Mouse (Mus musculus): Measurements from ENCODE around the gene Ddx56. TPM values are rescaled to one million over a fixed set of nuclear protein-coding genes. Genes with fewer than 3 reads are reported as not detected.
A peak's percentile ranks its signal among the peaks of the same experiment; 100 is the strongest.
"Not testable (repeated sequence)": the region's sequence is repeated elsewhere in the genome, so short reads cannot be mapped to it uniquely, and the experiment has no call there.

The Ddx56 gene
- polyA plus RNA-seq, 1 experiment = 43.4 TPM

GRCm38 (mm10) chr11:6274387-6275093, 7.0 kb upstream of the Ddx56 start, which contains the start of gene Tmed4:
Gene Tmed4 (minus strand): TSS chr11:6274870.
- peak within 1 kb of the TSS; percentile 33; the same call in 1 of the 2 replicates for H3K27ac ChIP-seq (ENCODE audit: control insufficient read depth, insufficient read depth, low read length)
- H3K4me3 ChIP-seq (ENCODE audit: control insufficient read depth, insufficient read depth, low read length) = peak within 1 kb of the TSS; percentile 92
- peak; percentile 98 for DNase-seq

GRCm38 (mm10) chr11:6273607-6274006, 6.0 kb upstream of the Ddx56 start:
- H3K27me3 ChIP-seq (ENCODE audit: control insufficient read depth, insufficient read depth, low read length) = no peaks in the 10 kb centered on the region
- no peak overlapping the region for H3K27ac ChIP-seq (ENCODE audit: control insufficient read depth, insufficient read depth, low read length)
- 30% methylated on average over 11 of the region's 11 CpGs for WGBS
- H3K4me3 ChIP-seq (ENCODE audit: control insufficient read depth, insufficient read depth, low read length) = peak overlapping the region; percentile 92
- TF ChIP-seq POLR2A (IDR thresholded peaks at IDR 0.05; ENCODE audit: control insufficient read depth, extremely low read depth, insufficient read depth, low read length, poor library complexity) (no peak), CTCF (IDR thresholded peaks at IDR 0.05; ENCODE audit: borderline replicate concordance, control insufficient read depth, extremely low read depth, insufficient read depth, low read length, poor library complexity) (no peak)
- no peak for DNase-seq
- no peaks in the 10 kb centered on the region for H3K36me3 ChIP-seq (ENCODE audit: control insufficient read depth, insufficient read depth, low read length)
- peaks cover 11% of the 10 kb centered on the region for H3K4me1 ChIP-seq (replicated peaks; ENCODE audit: control insufficient read depth, insufficient read depth, low read length)

More at GRCm38 (mm10) chr11:6274387-6275093, 7.0 kb upstream of the Ddx56 start, which contains the start of gene Tmed4:
- under 1% methylated on average over 39 of the region's 39 CpGs for WGBS
- TF ChIP-seq POLR2A (IDR thresholded peaks at IDR 0.05; ENCODE audit: control insufficient read depth, extremely low read depth, insufficient read depth, low read length, poor library complexity) = peak; percentile 93
- TF ChIP-seq CTCF (IDR thresholded peaks at IDR 0.05; ENCODE audit: borderline replicate concordance, control insufficient read depth, extremely low read depth, insufficient read depth, low read length, poor library complexity) = peak; percentile 73; the same call in 1 of the 2 replicates
- Histone ChIP-seq H3K27me3 (ENCODE audit: control insufficient read depth, insufficient read depth, low read length) (no peaks in the 10 kb centered on the region), H3K36me3 (ENCODE audit: control insufficient read depth, insufficient read depth, low read length) (no peaks in the 10 kb centered on the region), H3K4me1 (replicated peaks; ENCODE audit: control insufficient read depth, insufficient read depth, low read length) (peaks cover 11% of the 10 kb centered on the region)

GRCm38 (mm10) chr11:6266621-6267020, 951 bp downstream of the Ddx56 start:
- no peak for TF ChIP-seq CTCF (IDR thresholded peaks at IDR 0.05; ENCODE audit: borderline replicate concordance, control insufficient read depth, extremely low read depth, insufficient read depth, low read length, poor library complexity)
- Histone ChIP-seq H3K36me3 (ENCODE audit: control insufficient read depth, insufficient read depth, low read length) (peaks cover 22% of the 10 kb centered on the region), H3K4me1 (replicated peaks; ENCODE audit: control insufficient read depth, insufficient read depth, low read length) (peaks cover 11% of the 10 kb centered on the region), H3K4me3 (ENCODE audit: control insufficient read depth, insufficient read depth, low read length) (peak overlapping the region; percentile 19; the same call in 1 of the 2 replicates), H3K27ac (ENCODE audit: control insufficient read depth, insufficient read depth, low read length) (no peak overlapping the region), H3K27me3 (ENCODE audit: control insufficient read depth, insufficient read depth, low read length) (no peaks in the 10 kb centered on the region)
- WGBS = 84% methylated on average over 9 of the region's 9 CpGs
- no peak for DNase-seq

GRCm38 (mm10) chr11:6261434-6262082, 6.0 kb downstream of the Ddx56 start:
- no peak overlapping the region for H3K4me3 ChIP-seq (ENCODE audit: control insufficient read depth, insufficient read depth, low read length)
- 82% methylated on average over 10 of the region's 10 CpGs for WGBS
- peak; percentile 71 for DNase-seq
- TF ChIP-seq POLR2A (IDR thresholded peaks at IDR 0.05; ENCODE audit: control insufficient read depth, extremely low read depth, insufficient read depth, low read length, poor library complexity) = no peak
- peak; percentile 79; the same call in 1 of the 2 replicates for TF ChIP-seq CTCF (IDR thresholded peaks at IDR 0.05; ENCODE audit: borderline replicate concordance, control insufficient read depth, extremely low read depth, insufficient read depth, low read length, poor library complexity)
- H3K27me3 ChIP-seq (ENCODE audit: control insufficient read depth, insufficient read depth, low read length) = no peaks in the 10 kb centered on the region
- peaks cover 3% of the 10 kb centered on the region for H3K4me1 ChIP-seq (replicated peaks; ENCODE audit: control insufficient read depth, insufficient read depth, low read length)
- peaks cover 46% of the 10 kb centered on the region for H3K36me3 ChIP-seq (ENCODE audit: control insufficient read depth, insufficient read depth, low read length)
- no peak overlapping the region for H3K27ac ChIP-seq (ENCODE audit: control insufficient read depth, insufficient read depth, low read length)

- no peak for TF ChIP-seq CTCF (IDR thresholded peaks at IDR 0.05; ENCODE audit: borderline replicate concordance, control insufficient read depth, extremely low read depth, insufficient read depth, low read length, poor library complexity)
- TF ChIP-seq POLR2A (IDR thresholded peaks at IDR 0.05; ENCODE audit: control insufficient read depth, extremely low read depth, insufficient read depth, low read length, poor library complexity) = no peak
- H3K36me3 ChIP-seq (ENCODE audit: control insufficient read depth, insufficient read depth, low read length) = peaks cover 35% of the 10 kb centered on the region
- 76% methylated on average over 7 of the region's 7 CpGs for WGBS
Observed at GRCm38 (mm10) chr11:6259413-6259812, 8.2 kb downstream of the Ddx56 start.

GRCm38 (mm10) chr11:6256490-6257072, 11.0 kb downstream of the Ddx56 start:
- TF ChIP-seq POLR2A (IDR thresholded peaks at IDR 0.05; ENCODE audit: control insufficient read depth, extremely low read depth, insufficient read depth, low read length, poor library complexity) (no peak), CTCF (IDR thresholded peaks at IDR 0.05; ENCODE audit: borderline replicate concordance, control insufficient read depth, extremely low read depth, insufficient read depth, low read length, poor library complexity) (no peak)
- DNase-seq = no peak
- H3K27ac ChIP-seq (ENCODE audit: control insufficient read depth, insufficient read depth, low read length) = no peak overlapping the region
- H3K36me3 ChIP-seq (ENCODE audit: control insufficient read depth, insufficient read depth, low read length) = peaks cover 24% of the 10 kb centered on the region
- no peak overlapping the region for H3K4me3 ChIP-seq (ENCODE audit: control insufficient read depth, insufficient read depth, low read length)
- H3K4me1 ChIP-seq (replicated peaks; ENCODE audit: control insufficient read depth, insufficient read depth, low read length) = no peaks in the 10 kb centered on the region
- 91% methylated on average over 6 of the region's 6 CpGs for WGBS
- no peaks in the 10 kb centered on the region for H3K27me3 ChIP-seq (ENCODE audit: control insufficient read depth, insufficient read depth, low read length)

More at GRCm38 (mm10) chr11:6259413-6259812, 8.2 kb downstream of the Ddx56 start:
- H3K4me1 ChIP-seq (replicated peaks; ENCODE audit: control insufficient read depth, insufficient read depth, low read length) = no peaks in the 10 kb centered on the region
- no peak overlapping the region for H3K27ac ChIP-seq (ENCODE audit: control insufficient read depth, insufficient read depth, low read length)
- H3K27me3 ChIP-seq (ENCODE audit: control insufficient read depth, insufficient read depth, low read length) = no peaks in the 10 kb centered on the region
- no peak overlapping the region for H3K4me3 ChIP-seq (ENCODE audit: control insufficient read depth, insufficient read depth, low read length)
- DNase-seq = no peak

- not testable (repeated sequence) for H3K4me3 ChIP-seq (ENCODE audit: control insufficient read depth, insufficient read depth, low read length); DNase-seq; H3K27me3 ChIP-seq (ENCODE audit: control insufficient read depth, insufficient read depth, low read length); H3K27ac ChIP-seq (ENCODE audit: control insufficient read depth, insufficient read depth, low read length); H3K4me1 ChIP-seq (replicated peaks; ENCODE audit: control insufficient read depth, insufficient read depth, low read length)
- peaks cover 12% of the 10 kb centered on the region for H3K36me3 ChIP-seq (ENCODE audit: control insufficient read depth, insufficient read depth, low read length)
- 98% methylated on average over 2 of the region's 2 CpGs for WGBS
Observed at GRCm38 (mm10) chr11:6254602-6255001, 13.0 kb downstream of the Ddx56 start.
